Mouse (Mus musculus): ENCODE measurements around the gene Ahcyl1. TPM values are rescaled to one million over a fixed set of nuclear protein-coding genes. Genes with fewer than 3 reads are reported as not detected.

Ahcyl1 gene
- polyA plus RNA-seq, 1 experiment from 2014 or later: 37.8 TPM

DNA sequence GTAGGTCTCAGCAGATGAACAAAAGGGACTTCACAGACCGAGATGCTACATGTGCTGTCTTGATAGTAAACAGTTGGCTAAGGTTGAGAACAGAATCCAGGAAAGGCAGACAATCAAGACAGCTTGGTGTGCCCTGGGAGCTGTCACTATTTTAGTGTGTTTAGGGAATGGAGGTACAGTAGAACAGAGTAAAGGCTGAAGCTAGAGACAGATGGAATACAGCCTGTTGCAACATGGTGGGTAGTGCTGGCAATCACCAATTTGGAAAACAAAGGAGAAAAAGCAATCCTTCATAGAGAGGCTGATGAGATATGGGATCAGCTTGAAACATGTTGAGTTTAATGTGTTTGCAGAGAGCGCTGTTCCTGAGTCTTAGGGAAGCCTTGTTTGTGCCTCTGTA lies 4.3 kb upstream of the Ahcyl1 start:
- no peak overlapping the region for H3K4me3 ChIP-seq (ENCODE audit: low read depth, low read length)
- H3K27ac ChIP-seq (ENCODE audit: low read depth, low read length): no peak overlapping the region
- no peaks in the 10 kb centered on the region for H3K4me1 ChIP-seq (replicated peaks; ENCODE audit: control insufficient read depth, insufficient read depth, low read length)
- no peak for TF ChIP-seq CTCF (IDR thresholded peaks at IDR 0.05; ENCODE audit: low read depth)
- H3K27me3 ChIP-seq (replicated peaks; ENCODE audit: control insufficient read depth, insufficient read depth, low read length): no peaks in the 10 kb centered on the region
- no peaks in the 10 kb centered on the region for H3K9me3 ChIP-seq (ENCODE audit: control insufficient read depth)
- ATAC-seq: no peak
- no peaks in the 10 kb centered on the region for H3K36me3 ChIP-seq (ENCODE audit: control insufficient read depth, insufficient read depth)
- H3K4me2 ChIP-seq (replicated peaks; ENCODE audit: low read depth): no peak overlapping the region
- no peak overlapping the region for H3K9ac ChIP-seq (ENCODE audit: low read depth, low read length)
- WGBS: 85% methylated on average over 2 of the region's 2 CpGs

DNA sequence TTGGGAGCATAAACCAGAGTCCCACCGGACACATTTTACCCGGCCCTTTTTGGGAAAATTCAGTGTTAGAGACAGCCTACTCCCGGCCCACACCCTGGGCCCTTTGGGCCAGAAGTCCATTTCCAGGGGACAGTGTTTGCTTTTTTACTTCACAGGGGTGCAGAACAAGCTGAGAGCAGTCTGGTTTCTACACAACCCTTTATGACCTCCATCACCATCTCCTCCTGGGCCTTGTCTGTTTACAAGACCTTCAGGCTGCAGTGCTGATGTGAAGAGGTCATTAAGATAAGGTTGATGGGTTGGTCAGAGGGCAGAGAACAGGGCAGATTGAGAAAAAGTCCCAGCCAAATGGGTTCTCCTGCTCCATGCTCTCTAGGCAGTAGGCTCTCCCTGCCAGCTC lies 550 bp upstream of the Ahcyl1 start:
- no peak overlapping the region for H3K4me2 ChIP-seq (replicated peaks; ENCODE audit: low read depth)
- 10% methylated on average over 3 of the region's 3 CpGs for WGBS
- H3K27ac ChIP-seq (ENCODE audit: low read depth, low read length): no peak overlapping the region
- no peaks in the 10 kb centered on the region for H3K27me3 ChIP-seq (replicated peaks; ENCODE audit: control insufficient read depth, insufficient read depth, low read length)
- no peaks in the 10 kb centered on the region for H3K36me3 ChIP-seq (ENCODE audit: control insufficient read depth, insufficient read depth)
- no peaks in the 10 kb centered on the region for H3K9me3 ChIP-seq (ENCODE audit: control insufficient read depth)
- ATAC-seq: peak; percentile 9
- H3K4me3 ChIP-seq (ENCODE audit: low read depth, low read length): no peak overlapping the region
- H3K4me1 ChIP-seq (replicated peaks; ENCODE audit: control insufficient read depth, insufficient read depth, low read length): 0 out of 2 replicates have a peak, but pooled peaks cover 7% of the 10 kb centered on the region
- no peak overlapping the region for H3K9ac ChIP-seq (ENCODE audit: low read depth, low read length)
- TF ChIP-seq CTCF (IDR thresholded peaks at IDR 0.05; ENCODE audit: low read depth): no peak

DNA sequence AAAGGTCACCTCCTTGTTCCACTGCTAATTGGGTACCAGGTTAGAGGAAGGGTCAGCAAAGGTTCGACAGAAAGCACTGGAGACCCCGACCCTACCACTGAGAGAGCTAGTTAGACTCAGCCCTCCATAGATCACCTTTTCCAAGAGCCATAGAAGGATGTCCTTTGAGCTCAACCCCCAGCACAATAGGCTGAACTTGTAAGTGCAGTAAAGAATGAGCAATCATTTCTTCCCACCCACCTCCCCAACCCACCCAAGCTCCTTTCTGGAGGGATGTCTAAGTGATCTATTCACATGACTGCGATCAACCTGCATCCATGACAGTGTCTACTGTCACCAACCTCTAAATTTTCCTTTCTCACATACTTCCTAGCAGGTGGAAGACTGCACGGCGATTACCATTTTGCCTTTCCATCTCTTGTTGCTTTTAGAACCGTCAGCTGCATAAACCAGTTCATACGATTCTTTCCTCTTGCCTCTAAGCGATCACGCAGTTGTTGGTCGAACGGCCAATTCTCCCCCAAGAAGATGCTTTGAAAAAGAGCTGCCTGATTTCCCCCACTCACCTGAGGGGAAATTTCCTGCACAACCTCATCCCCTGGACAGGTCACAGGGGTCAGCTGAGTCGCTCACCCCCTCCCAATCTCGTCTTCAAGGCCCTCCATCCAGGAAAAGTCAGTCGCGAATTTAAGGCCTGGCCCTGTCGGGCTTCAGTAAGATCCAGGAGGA lies 977 bp downstream of the Ahcyl1 start:
- ATAC-seq: no peak
- no peaks in the 10 kb centered on the region for H3K9me3 ChIP-seq (ENCODE audit: control insufficient read depth)
- 0 out of 2 replicates have a peak, but pooled peaks cover 7% of the 10 kb centered on the region for H3K4me1 ChIP-seq (replicated peaks; ENCODE audit: control insufficient read depth, insufficient read depth, low read length)
- 3% methylated on average over 16 of the region's 16 CpGs for WGBS
- no peak for TF ChIP-seq CTCF (IDR thresholded peaks at IDR 0.05; ENCODE audit: low read depth)
- no peaks in the 10 kb centered on the region for H3K36me3 ChIP-seq (ENCODE audit: control insufficient read depth, insufficient read depth)
- peak overlapping the region; percentile 90 for H3K9ac ChIP-seq (ENCODE audit: low read depth, low read length)
- peak overlapping the region; percentile 77 for H3K4me2 ChIP-seq (replicated peaks; ENCODE audit: low read depth)
- H3K4me3 ChIP-seq (ENCODE audit: low read depth, low read length): peak overlapping the region; percentile 77
- no peaks in the 10 kb centered on the region for H3K27me3 ChIP-seq (replicated peaks; ENCODE audit: control insufficient read depth, insufficient read depth, low read length)
- H3K27ac ChIP-seq (ENCODE audit: low read depth, low read length): peak overlapping the region; percentile 93

DNA sequence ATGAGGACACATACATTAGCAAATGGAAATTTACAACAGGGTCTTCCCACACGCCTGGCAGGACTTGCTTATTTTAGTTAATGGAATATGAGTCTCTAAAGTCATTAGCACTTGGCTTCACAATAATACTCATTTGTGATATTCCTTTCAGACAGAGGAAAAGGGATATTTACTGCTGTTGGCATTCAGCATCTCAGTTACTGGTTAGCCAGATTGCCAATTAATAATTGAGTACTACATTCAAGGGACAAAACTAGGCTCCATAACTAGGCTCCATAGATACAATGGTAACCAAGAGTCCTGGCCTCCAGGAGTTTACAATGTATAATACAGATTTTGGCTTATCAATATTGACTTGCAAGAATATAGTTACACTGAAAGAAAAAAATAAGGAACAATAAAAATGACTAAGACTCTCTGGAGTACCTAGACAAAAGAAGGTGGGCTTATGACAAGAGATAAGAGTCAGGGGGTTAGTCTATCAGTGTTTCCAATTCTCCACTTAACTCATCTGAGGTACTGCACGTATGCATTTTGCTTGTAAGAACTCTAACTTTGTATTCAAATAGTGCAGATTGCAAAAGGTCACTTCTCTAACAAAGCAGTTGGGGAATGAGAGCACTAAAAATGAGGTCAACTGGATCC lies 2.0 kb downstream of the Ahcyl1 start:
- H3K4me3 ChIP-seq (ENCODE audit: low read depth, low read length): no peak overlapping the region
- 43% methylated on average over 2 of the region's 2 CpGs for WGBS
- no peaks in the 10 kb centered on the region for H3K36me3 ChIP-seq (ENCODE audit: control insufficient read depth, insufficient read depth)
- H3K4me2 ChIP-seq (replicated peaks; ENCODE audit: low read depth): peak overlapping the region; percentile 77
- H3K27ac ChIP-seq (ENCODE audit: low read depth, low read length): no peak overlapping the region
- H3K27me3 ChIP-seq (replicated peaks; ENCODE audit: control insufficient read depth, insufficient read depth, low read length): no peaks in the 10 kb centered on the region
- no peak for ATAC-seq
- peaks cover 14% of the 10 kb centered on the region; the same call in 1 of the 2 replicates for H3K4me1 ChIP-seq (replicated peaks; ENCODE audit: control insufficient read depth, insufficient read depth, low read length)
- H3K9ac ChIP-seq (ENCODE audit: low read depth, low read length): no peak overlapping the region
- H3K9me3 ChIP-seq (ENCODE audit: control insufficient read depth): no peaks in the 10 kb centered on the region
- no peak for TF ChIP-seq CTCF (IDR thresholded peaks at IDR 0.05; ENCODE audit: low read depth)

DNA sequence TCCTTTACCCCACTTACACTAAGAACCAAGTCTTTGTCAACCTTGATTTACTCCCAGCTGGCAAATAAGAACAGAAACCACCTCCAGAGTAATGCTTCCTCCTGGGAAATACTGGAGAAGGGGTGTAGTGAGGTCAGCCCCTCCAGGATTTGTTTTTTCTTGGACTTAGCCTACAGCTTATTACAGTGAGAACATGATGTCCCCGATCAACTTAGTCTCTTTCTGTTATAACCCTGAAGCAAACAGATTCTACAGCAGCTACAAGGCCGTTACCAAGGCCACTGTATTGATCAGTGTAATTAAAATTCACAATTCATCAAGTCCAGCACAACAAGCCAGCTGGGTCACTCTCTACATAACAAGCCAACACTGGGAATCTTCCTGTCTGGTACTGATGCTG lies 6.0 kb downstream of the Ahcyl1 start:
- Histone ChIP-seq H3K4me3 (ENCODE audit: low read depth, low read length) (no peak overlapping the region), H3K36me3 (ENCODE audit: control insufficient read depth, insufficient read depth) (no peaks in the 10 kb centered on the region), H3K27me3 (replicated peaks; ENCODE audit: control insufficient read depth, insufficient read depth, low read length) (no peaks in the 10 kb centered on the region), H3K27ac (ENCODE audit: low read depth, low read length) (no peak overlapping the region), H3K4me2 (replicated peaks; ENCODE audit: low read depth) (no peak overlapping the region), H3K9me3 (ENCODE audit: control insufficient read depth) (no peaks in the 10 kb centered on the region), H3K4me1 (replicated peaks; ENCODE audit: control insufficient read depth, insufficient read depth, low read length) (peaks cover 14% of the 10 kb centered on the region; the same call in 1 of the 2 replicates), H3K9ac (ENCODE audit: low read depth, low read length) (no peak overlapping the region)
- peak; percentile 26; the same call in 1 of the 2 replicates for ATAC-seq
- TF ChIP-seq CTCF (IDR thresholded peaks at IDR 0.05; ENCODE audit: low read depth): no peak
- WGBS: 58% methylated on average over 2 of the region's 2 CpGs

DNA sequence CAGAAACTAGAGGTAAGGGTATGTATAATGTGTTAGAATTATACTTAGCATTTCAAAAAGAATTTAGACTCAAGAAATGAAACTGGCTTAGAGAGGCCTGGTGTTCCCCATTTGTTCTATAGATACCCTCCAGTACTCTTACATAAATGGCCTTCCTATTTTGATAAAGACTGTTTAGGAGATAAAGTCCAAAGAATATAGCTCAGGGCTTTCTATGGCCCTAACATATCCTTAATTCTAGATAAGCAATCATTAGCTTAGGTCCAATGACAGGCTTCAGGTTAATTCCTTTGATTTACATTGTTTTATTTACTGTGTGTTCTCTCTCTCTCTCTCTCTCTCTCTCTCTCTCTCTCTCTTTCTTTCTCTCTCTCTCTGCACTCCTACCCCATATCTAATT lies 7.1 kb downstream of the Ahcyl1 start:
- no peak overlapping the region for H3K9ac ChIP-seq (ENCODE audit: low read depth, low read length)
- no peaks in the 10 kb centered on the region for H3K36me3 ChIP-seq (ENCODE audit: control insufficient read depth, insufficient read depth)
- no peak overlapping the region for H3K4me3 ChIP-seq (ENCODE audit: low read depth, low read length)
- no peak for TF ChIP-seq CTCF (IDR thresholded peaks at IDR 0.05; ENCODE audit: low read depth)
- no peak for ATAC-seq
- no peaks in the 10 kb centered on the region for H3K9me3 ChIP-seq (ENCODE audit: control insufficient read depth)
- H3K27ac ChIP-seq (ENCODE audit: low read depth, low read length): no peak overlapping the region
- H3K4me1 ChIP-seq (replicated peaks; ENCODE audit: control insufficient read depth, insufficient read depth, low read length): peaks cover 13% of the 10 kb centered on the region; the same call in 1 of the 2 replicates
- no peaks in the 10 kb centered on the region for H3K27me3 ChIP-seq (replicated peaks; ENCODE audit: control insufficient read depth, insufficient read depth, low read length)
- no peak overlapping the region for H3K4me2 ChIP-seq (replicated peaks; ENCODE audit: low read depth)
